Mouse (Mus musculus): ENCODE results near the gene Eif4ebp2.

Gene Eif4ebp2

DNA sequence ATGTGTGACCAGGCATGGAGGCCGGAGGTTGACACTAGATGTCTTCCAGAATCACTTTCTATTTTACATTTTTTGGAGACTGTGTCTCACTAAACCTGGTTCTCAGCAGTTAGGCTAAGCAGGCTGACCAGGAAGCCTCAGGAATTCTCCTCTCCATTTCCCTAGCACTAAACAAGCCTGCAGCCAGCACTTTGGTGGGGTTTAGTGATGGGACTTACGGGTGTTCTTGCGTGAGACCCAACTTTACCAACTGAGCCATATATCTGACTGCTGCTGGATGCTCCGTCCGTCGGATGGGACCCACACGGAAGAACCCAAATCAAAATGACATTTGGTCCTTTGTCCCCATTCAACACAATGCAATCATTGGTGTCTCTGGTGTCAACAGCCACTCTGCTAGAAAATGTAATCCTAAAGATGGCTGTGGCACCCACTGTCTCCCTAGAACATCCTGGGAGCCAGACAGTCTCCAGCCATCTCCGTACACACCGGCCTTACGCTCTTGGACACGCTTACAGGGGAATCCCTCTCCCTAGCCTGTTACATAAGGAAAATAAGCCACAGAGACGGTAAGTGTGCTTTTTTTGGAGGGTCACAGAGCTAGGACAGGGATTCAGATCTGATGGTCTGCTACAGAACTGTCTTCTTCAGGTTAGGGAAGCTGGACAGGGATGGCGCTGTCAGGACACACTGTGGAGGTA lies 73.0 kb downstream of the Eif4ebp2 start:
- no peak for DNase-seq

DNA sequence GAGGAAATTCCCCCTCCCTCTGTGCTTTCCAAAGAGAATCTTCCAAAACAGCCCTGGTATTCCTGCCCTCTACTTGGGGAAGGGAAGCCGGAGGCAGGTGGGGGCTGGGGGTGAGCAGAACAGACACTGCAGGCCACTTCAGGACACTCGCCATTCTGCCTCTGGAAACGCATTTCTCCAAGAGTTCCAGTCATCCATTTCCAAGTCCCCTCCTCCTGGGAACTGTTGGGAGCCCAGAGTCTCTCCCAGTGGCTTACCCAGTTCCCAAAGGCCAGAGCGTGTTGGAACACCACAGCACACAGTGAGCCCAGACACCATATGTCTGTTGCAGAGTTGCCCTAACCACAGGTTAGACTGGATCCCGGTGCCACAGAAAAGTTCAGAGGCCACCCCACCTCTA lies 73.8 kb downstream of the Eif4ebp2 start:
- no peak for DNase-seq

Data from right cerebral cortex, adult 18-20 months (tissue).